Mouse (Mus musculus) R1 (cell line): ENCODE measurements at regions not wholly inside any gene's neighbourhood (a gene's known extent, or its start where the extent isn't known, plus 50 kb on each side); places are given as distances from the start of the nearest gene placed in this dataset.
A peak's percentile ranks its signal among the peaks of the same experiment; 100 is the strongest.

ENCODE experiments used
- DNase-seq: peaks from one replicate; pipeline ENCODE4 v3.0.0-alpha.2; 2018; ENCODE audit warnings: low read depth, low spot score

- no peak for DNase-seq
Measured at GRCm38 (mm10) chr10:25032625-25033024, 105.3 kb upstream of the Arg1 start.

GRCm38 (mm10) chr10:25029387-25029915, 102.2 kb upstream of the Arg1 start:
- peak; percentile 96 for DNase-seq

- peak; percentile 22 for DNase-seq
Measured at GRCm38 (mm10) chr10:25023601-25024157, 96.4 kb upstream of the Arg1 start.

DNA sequence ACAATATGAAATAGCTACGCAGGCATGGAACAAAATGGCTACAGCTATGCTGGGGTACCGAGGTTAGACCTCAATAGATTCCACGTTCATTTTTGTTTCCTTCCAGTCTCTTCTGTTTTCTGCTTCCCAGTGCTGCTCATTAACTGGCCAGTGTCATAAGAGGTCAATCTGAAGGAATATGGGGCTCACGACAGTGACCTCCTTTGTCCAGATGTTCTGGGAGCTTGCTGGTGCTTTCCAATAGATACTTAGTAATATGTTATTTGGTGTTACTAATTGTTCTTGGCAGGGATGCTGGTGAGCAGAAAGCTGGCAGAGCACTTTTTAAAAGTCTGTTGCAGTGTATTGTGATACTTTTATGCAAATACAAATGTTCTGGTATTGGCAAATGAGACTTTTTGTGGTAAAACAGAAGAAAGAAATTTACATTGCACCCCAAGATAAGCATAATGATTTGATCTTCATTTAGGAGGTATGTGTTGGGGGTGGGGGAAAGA, 95.8 kb upstream of the Arg1 start:
- no peak for DNase-seq

DNA sequence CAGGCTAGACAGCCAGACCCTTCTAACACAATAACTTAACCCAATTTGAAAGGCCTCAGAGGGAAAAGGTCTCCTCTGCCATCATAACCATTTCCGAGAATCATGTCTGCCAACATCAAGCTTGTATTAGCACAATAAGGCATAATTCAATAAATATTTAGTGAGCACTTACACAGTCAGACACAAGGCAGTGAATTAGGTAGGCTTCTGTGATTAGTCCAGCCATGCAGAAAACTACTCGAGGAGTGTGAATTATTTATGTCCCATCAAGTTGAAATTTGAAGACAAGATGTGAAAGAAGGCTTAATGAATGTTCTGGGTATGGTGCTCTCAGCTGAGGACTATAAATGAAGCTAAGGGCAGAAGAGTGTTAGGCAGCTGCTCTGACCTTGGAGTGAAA, 91.7 kb upstream of the Arg1 start:
- DNase-seq: no peak

DNA sequence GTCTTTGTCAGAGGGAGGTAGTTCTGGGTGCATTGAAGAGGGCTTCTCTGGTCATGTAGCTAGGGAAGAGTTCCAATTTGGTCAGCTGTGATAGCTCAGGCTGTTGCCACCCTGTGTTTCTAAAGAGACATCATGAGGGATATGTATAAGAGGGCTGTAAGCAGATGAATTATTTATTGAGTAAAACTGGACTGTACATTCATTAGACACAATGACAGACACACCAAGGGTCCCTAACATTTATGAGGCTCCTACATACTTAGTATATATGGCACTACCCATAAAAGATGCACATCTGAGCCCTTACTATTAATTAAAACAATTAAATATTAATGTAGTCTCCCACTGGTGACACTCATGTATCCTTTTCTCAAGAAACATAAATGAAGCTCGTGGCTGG, 90.6 kb upstream of the Arg1 start:
- DNase-seq: no peak

- DNase-seq: no peak
Measured at GRCm38 (mm10) chr10:25016110-25016509, 88.8 kb upstream of the Arg1 start.

DNA sequence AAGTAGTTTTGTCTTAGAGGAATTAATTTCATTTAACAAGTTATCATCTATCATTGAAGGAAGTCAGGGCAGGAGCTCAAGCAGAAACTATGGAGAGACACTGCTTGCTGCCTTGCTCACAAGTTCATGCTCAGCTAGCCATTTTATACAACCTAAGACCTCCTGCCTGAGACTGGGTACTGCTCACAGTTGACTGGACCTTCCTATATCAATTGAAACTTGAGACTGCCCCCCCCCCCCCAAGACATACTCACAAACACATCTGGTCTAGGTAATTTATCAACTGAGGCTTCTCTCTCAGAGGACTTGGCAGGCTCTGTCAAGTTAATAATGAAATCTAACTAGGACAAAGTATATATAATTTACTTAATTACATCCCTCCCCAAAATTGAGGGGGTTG, 84.8 kb upstream of the Arg1 start:
- DNase-seq: no peak

GRCm38 (mm10) chr10:25001299-25001698, 74.0 kb upstream of the Arg1 start:
- DNase-seq: no peak

- DNase-seq: peak; percentile 32
Measured at GRCm38 (mm10) chr10:25000231-25001222, 73.2 kb upstream of the Arg1 start.

- no peak for DNase-seq
Measured at GRCm38 (mm10) chr10:24999807-25000206, 72.5 kb upstream of the Arg1 start.

DNA sequence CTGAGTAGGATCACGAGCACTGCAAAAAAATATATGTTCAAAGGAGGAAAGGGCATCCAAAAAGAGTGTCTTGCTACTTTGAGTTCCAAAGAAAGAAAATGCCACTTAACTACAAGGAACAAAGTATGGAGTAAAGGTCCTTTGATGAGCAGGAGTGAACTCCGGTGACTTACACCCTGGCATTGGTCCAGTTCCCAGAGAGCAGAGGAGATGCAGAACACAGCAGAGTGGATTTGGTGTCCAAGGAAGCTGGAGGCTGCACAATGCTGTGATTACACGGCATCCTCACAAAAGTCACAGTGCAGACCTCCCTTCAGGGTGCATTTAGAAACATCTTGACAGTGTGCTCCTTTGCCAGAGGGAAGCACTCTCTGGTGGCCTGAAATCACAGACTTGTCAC, 70.4 kb upstream of the Arg1 start:
- no peak for DNase-seq

DNA sequence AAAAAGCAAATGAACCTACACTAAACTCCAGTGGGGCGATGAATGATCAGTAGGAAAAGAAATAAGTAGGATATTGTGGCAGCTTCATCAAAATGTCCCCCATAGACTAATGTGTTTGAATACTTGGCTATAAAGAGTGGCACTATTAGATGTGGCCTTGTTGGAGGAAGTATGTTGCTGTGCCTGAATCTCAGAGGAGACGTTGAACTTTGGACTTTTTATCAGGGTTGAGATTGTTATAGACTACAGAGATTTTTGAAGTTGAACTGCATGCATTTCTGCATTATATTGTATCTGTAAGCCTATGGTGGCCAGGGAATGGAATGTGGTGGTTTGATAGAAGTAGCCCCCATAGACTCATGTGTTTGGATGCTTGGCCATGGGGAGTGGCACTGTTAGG, 68.5 kb upstream of the Arg1 start:
- no peak for DNase-seq

GRCm38 (mm10) chr10:24989965-24990653, 62.8 kb upstream of the Arg1 start:
- no peak for DNase-seq

- DNase-seq: no peak
Measured at GRCm38 (mm10) chr10:24984801-24985200, 57.5 kb upstream of the Arg1 start.

- DNase-seq: no peak
Measured at GRCm38 (mm10) chr10:24981763-24982162, 54.5 kb upstream of the Arg1 start.
